Mouse (Mus musculus) ES-E14 (cell line): ENCODE measurements at regions not wholly inside any gene's neighbourhood (a gene's known extent, or its start where the extent isn't known, plus 50 kb on each side); places are given as distances from the start of the nearest gene placed in this dataset.

Experiments used
- CHD2 ChIP-seq: IDR thresholded peaks from 2 replicates; pipeline ENCODE4 v1.6.1; 2014; ENCODE audit warnings: mild to moderate bottlenecking, low read depth, low read length, inconsistent platforms
- HCFC1 ChIP-seq: IDR thresholded peaks from 2 replicates; pipeline ENCODE4 v1.6.1; 2012; ENCODE audit warnings: low read length, inconsistent platforms, borderline replicate concordance; ENCODE audit not compliant: insufficient read depth
- MAFK ChIP-seq: IDR thresholded peaks from 2 replicates; pipeline ENCODE4 v1.6.1; 2014; ENCODE audit warnings: mild to moderate bottlenecking, low read depth, low read length, inconsistent platforms; ENCODE audit not compliant: insufficient read depth
- ZC3H11A ChIP-seq: IDR thresholded peaks from 2 replicates; pipeline ENCODE4 v1.6.1; 2012; ENCODE audit warnings: low read depth, mild to moderate bottlenecking, inconsistent platforms, low read length, borderline replicate concordance
- ZNF384 ChIP-seq: IDR thresholded peaks from 2 replicates; pipeline ENCODE4 v1.6.1; 2012; ENCODE audit warnings: low read depth, low read length, inconsistent platforms

DNA sequence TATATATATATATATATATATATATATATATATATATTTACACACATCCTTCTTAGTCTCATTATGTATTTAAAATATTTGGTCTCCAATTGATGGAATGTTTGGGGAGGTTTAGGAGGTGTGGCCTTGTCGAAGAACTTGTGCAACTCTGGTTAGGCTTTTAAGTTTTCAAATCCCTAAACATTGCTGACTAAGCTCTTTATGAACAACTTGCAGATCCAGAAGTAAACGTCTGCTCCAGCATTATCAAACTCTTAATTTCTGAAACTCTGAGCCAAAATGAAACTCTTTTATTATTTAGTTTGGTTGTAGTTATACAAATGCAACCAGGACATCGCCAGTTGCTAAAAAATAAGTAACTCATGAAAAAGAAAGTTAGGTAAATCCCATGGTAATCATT, 792.7 kb upstream of the Nudt12 start:
- TF ChIP-seq HCFC1 (no peak), MAFK (peak; percentile 50; the same call in 1 of the 2 replicates), ZNF384 (no peak), ZC3H11A (no peak), CHD2 (no peak)
